Mouse (Mus musculus) bone marrow, adult 2 months (tissue): Measurements from ENCODE around the gene Hoxc12.

Source experiments
- CTCF ChIP-seq: fragments of 200-500 bp; IDR thresholded peaks from 2 replicates; pipeline ENCODE4 v1.5.1; 2011; ENCODE audit warnings: low read length, control low read depth; ENCODE audit not compliant: control insufficient read depth, insufficient read depth
- POLR2A ChIP-seq: fragments of 200-500 bp; IDR thresholded peaks from 2 replicates; pipeline ENCODE4 v1.6.1; 2011; ENCODE audit warnings: low read depth, mild to moderate bottlenecking, control low read depth, low read length, borderline replicate concordance; ENCODE audit not compliant: control insufficient read depth

GRCm38 (mm10) chr15:102917972-102918572 is 18.5 kb upstream of the Hoxc12 start:
- TF ChIP-seq CTCF: no peak
- no peak for TF ChIP-seq POLR2A
